In genomic region chr2:74685059-74685603, GRCm38 (mm10) we compare ENCODE assay signal across 22 mouse cellular contexts. TPM values are rescaled to one million over a fixed set of nuclear protein-coding genes. Genes with fewer than 3 reads are reported as not detected.
DNase-seq lines count a peak whose midpoint lies in the region; ATAC-seq and TF ChIP-seq lines count a peak whose summit lies in the region.
"Had no signal": no experiment of that assay in that cellular context is flagged by ENCODE, and none has a peak within 500 bp of the region (broad histone marks: within the 10 kb centered on the region; RNA-seq: fewer than 3 reads in every experiment).

No protein-coding gene starts in this region.

- peak overlapping the region; percentile 88 for H3K9ac ChIP-seq in kidney, embryonic 15.5 days
- peak overlapping the region; percentile 97 for H3K9ac ChIP-seq in limb, embryonic 11.5 days (ENCODE audit: low read length)
- H3K9ac ChIP-seq in limb, embryonic 14.5 days (ENCODE audit: low read depth, low read length, severe bottlenecking), result peak overlapping the region; percentile 99
- H3K9ac ChIP-seq in neural tube, embryonic 15.5 days (replicated peaks), result no peak overlapping the region
- H3K9ac ChIP-seq: forebrain, embryonic 13.5 days; liver, embryonic 13.5 days; lung, embryonic 14.5 days had no signal

- peak overlapping the region; percentile 68 for H3K4me2 ChIP-seq in kidney, embryonic 15.5 days
- H3K4me2 ChIP-seq in limb, embryonic 11.5 days (ENCODE audit: low read depth, severe bottlenecking), result peak overlapping the region; percentile 47
- H3K4me2 ChIP-seq in limb, embryonic 14.5 days (replicated peaks; ENCODE audit: low read depth, low read length, severe bottlenecking), result peak overlapping the region; percentile 96
- peak overlapping the region; percentile 53 for H3K4me2 ChIP-seq in neural tube, embryonic 15.5 days
- H3K4me2 ChIP-seq: forebrain, embryonic 13.5 days; liver, embryonic 13.5 days; lung, embryonic 14.5 days had no signal

- H3K27me3 ChIP-seq in kidney, embryonic 15.5 days, result peaks cover 45% of the 10 kb centered on the region
- H3K27me3 ChIP-seq in kidney, adult 2 months (replicated peaks; ENCODE audit: control insufficient read depth, insufficient read depth, low read length), result peaks cover 10% of the 10 kb centered on the region
- H3K27me3 ChIP-seq in limb, embryonic 11.5 days (ENCODE audit: control insufficient read depth, insufficient read depth, low read length), result peaks cover 22% of the 10 kb centered on the region
- H3K27me3 ChIP-seq in limb, embryonic 14.5 days (ENCODE audit: control insufficient read depth, insufficient read depth, low read length), result peaks cover 26% of the 10 kb centered on the region
- H3K27me3 ChIP-seq in neural tube, embryonic 15.5 days (replicated peaks), result peaks cover 58% of the 10 kb centered on the region

- DNase-seq in kidney, adult 2 months, result no peak
- peak; percentile 63 for DNase-seq in limb, embryonic 11.5 days (ENCODE audit: low spot score)
- DNase-seq in limb, embryonic 14.5 days (ENCODE audit: low spot score), result no peak
- no peak for DNase-seq in spleen, postnatal 36 days (ENCODE audit: low spot score in 2 of 2)
- no peak for DNase-seq in natural killer cell, adult 2 months (ENCODE audit: low spot score in 2 of 2)
- DNase-seq: adrenal gland, adult 2 months; cerebellum, adult 2 months; cerebellum, postnatal 36 days; gastrocnemius, postnatal 10 days; heart, adult 2 months; kidney, adult 9 months; liver, embryonic 13.5 days; lung, embryonic 14.5 days; lung, postnatal 36 days; right cerebral cortex, adult 18-20 months; thymus, adult 18-20 months had no signal

- ATAC-seq in kidney, embryonic 15.5 days (replicated peaks; ENCODE audit: low FRiP score), result no peak
- no peak for ATAC-seq in limb, embryonic 11.5 days (ENCODE audit: insufficient number of reproducible peaks, low FRiP score, low TSS enrichment, low read depth)
- no peak for ATAC-seq in limb, embryonic 14.5 days (ENCODE audit: low FRiP score, low read depth)
- ATAC-seq in neural tube, embryonic 15.5 days (ENCODE audit: low FRiP score), result no peak
- ATAC-seq: forebrain, embryonic 13.5 days had no signal

- peak overlapping the region; percentile 66 for H3K4me3 ChIP-seq in kidney, embryonic 15.5 days (replicated peaks)
- H3K4me3 ChIP-seq in kidney, adult 2 months (ENCODE audit: insufficient read depth, low read depth, low read length), result no peak overlapping the region
- H3K4me3 ChIP-seq in limb, embryonic 11.5 days (ENCODE audit: low read depth, low read length), result peak overlapping the region; percentile 77
- peak overlapping the region; percentile 74 for H3K4me3 ChIP-seq in limb, embryonic 14.5 days (replicated peaks; ENCODE audit: low read length)
- H3K4me3 ChIP-seq in neural tube, embryonic 15.5 days (replicated peaks), result peak overlapping the region; percentile 15
- H3K4me3 ChIP-seq: forebrain, embryonic 13.5 days; heart, adult 2 months; liver, embryonic 13.5 days had no signal

- TF ChIP-seq POLR2A in kidney, adult 2 months (IDR thresholded peaks at IDR 0.05; ENCODE audit: low read depth, low read length), result no peak
- TF ChIP-seq POLR2A in limb, embryonic 14.5 days (IDR thresholded peaks at IDR 0.05; ENCODE audit: borderline replicate concordance, extremely low read depth, insufficient read depth, insufficient read length), result no peak

- H3K9me3 ChIP-seq in kidney, embryonic 15.5 days (replicated peaks), result no peaks in the 10 kb centered on the region
- H3K9me3 ChIP-seq in limb, embryonic 11.5 days (ENCODE audit: control insufficient read depth, low read length), result no peaks in the 10 kb centered on the region
- no peaks in the 10 kb centered on the region for H3K9me3 ChIP-seq in limb, embryonic 14.5 days (ENCODE audit: control insufficient read depth, low read length)
- no peaks in the 10 kb centered on the region for H3K9me3 ChIP-seq in neural tube, embryonic 15.5 days (replicated peaks)
- H3K9me3 ChIP-seq: forebrain, embryonic 13.5 days; liver, embryonic 13.5 days had no signal

- no peak for TF ChIP-seq CTCF in kidney, adult 2 months (conservative IDR thresholded peaks at IDR 0.05; ENCODE audit: insufficient read depth, insufficient read length, low read depth, low read length)

- H3K4me1 ChIP-seq in kidney, embryonic 15.5 days, result peaks cover 32% of the 10 kb centered on the region
- H3K4me1 ChIP-seq in kidney, adult 2 months (ENCODE audit: control insufficient read depth, insufficient read depth, low read length), result no peaks in the 10 kb centered on the region
- H3K4me1 ChIP-seq in limb, embryonic 11.5 days (ENCODE audit: control insufficient read depth, insufficient read depth, low read length), result peaks cover 19% of the 10 kb centered on the region; the same call in 1 of the 2 replicates
- H3K4me1 ChIP-seq in limb, embryonic 14.5 days (ENCODE audit: control insufficient read depth, insufficient read depth, low read length), result 0 out of 2 replicates have a peak, but pooled peaks cover 3% of the 10 kb centered on the region
- peaks cover 14% of the 10 kb centered on the region for H3K4me1 ChIP-seq in neural tube, embryonic 15.5 days

- WGBS in kidney, embryonic 15.5 days, result 15% methylated on average over 4 of the region's 4 CpGs
- WGBS in kidney, adult 2 months, result 55% methylated on average over 4 of the region's 4 CpGs
- WGBS in limb, embryonic 11.5 days, result under 1% methylated on average over 4 of the region's 4 CpGs
- 15% methylated on average over 4 of the region's 4 CpGs for WGBS in limb, embryonic 14.5 days
- 11% methylated on average over 4 of the region's 4 CpGs for WGBS in neural tube, embryonic 15.5 days

- H3K36me3 ChIP-seq in kidney, embryonic 15.5 days, result no peaks in the 10 kb centered on the region
- no peaks in the 10 kb centered on the region for H3K36me3 ChIP-seq in kidney, adult 2 months (ENCODE audit: control insufficient read depth, insufficient read depth, low read length)
- no peaks in the 10 kb centered on the region for H3K36me3 ChIP-seq in limb, embryonic 11.5 days (ENCODE audit: control insufficient read depth, insufficient read depth, low read length)
- H3K36me3 ChIP-seq in limb, embryonic 14.5 days (ENCODE audit: control insufficient read depth, insufficient read depth, low read length), result peaks cover 23% of the 10 kb centered on the region
- no peaks in the 10 kb centered on the region for H3K36me3 ChIP-seq in neural tube, embryonic 15.5 days
- H3K36me3 ChIP-seq: liver, embryonic 13.5 days had no signal

- H3K27ac ChIP-seq in kidney, embryonic 15.5 days, result peak overlapping the region; percentile 96
- H3K27ac ChIP-seq in kidney, adult 2 months (ENCODE audit: insufficient read depth, low read depth, low read length), result no peak overlapping the region
- peak overlapping the region; percentile 95 for H3K27ac ChIP-seq in limb, embryonic 11.5 days (replicated peaks; ENCODE audit: low read depth, low read length)
- peak overlapping the region; percentile 97 for H3K27ac ChIP-seq in limb, embryonic 14.5 days (replicated peaks; ENCODE audit: low read depth, low read length)
- no peak overlapping the region for H3K27ac ChIP-seq in neural tube, embryonic 15.5 days (replicated peaks)
- H3K27ac ChIP-seq: forebrain, embryonic 13.5 days; heart, adult 2 months; liver, embryonic 13.5 days had no signal

RNA-seq across cellular contexts. Expression of gene Hoxd11, which starts 5.8 kb away (rescaled TPM):
- polyA plus RNA-seq in kidney, embryonic 15.5 days (2015; fragmentation: Nextera tagmentation; extraction: Ambion mirVana), result 25.1 and 26.3 TPM in 2 replicates
- polyA plus RNA-seq in kidney, adult 2 months (2012; rRNA removed), result 2.1 and 2.8 TPM in 2 replicates
- 59.6 and 64.4 TPM in 2 replicates for polyA plus RNA-seq in limb, embryonic 11.5 days (2014; fragmentation: Nextera tagmentation; extraction: Ambion mirVana)
- 40.0 and 60.8 TPM in 2 replicates for polyA plus RNA-seq in limb, embryonic 14.5 days (2012; rRNA removed)
- polyA plus RNA-seq in limb, embryonic 14.5 days (2014; fragmentation: Nextera tagmentation; extraction: Ambion mirVana), result 21.4 and 30.0 TPM in 2 replicates
- 4.1 and 9.2 TPM in 2 replicates for polyA plus RNA-seq in neural tube, embryonic 15.5 days (2015; fragmentation: Nextera tagmentation; extraction: Ambion mirVana)
- polyA plus RNA-seq: adrenal gland, adult 2 months; cerebellum, adult 2 months; forebrain, embryonic 13.5 days; heart, adult 2 months; heart, embryonic 16.5 days; hindbrain, embryonic 11.5 days; liver, embryonic 13.5 days; lung, embryonic 14.5 days; small intestine, adult 2 months had no signal

RNA-seq across cellular contexts. Expression of gene Hoxd10, which starts 6.6 kb away (rescaled TPM):
- polyA plus RNA-seq in kidney, embryonic 15.5 days (2015; fragmentation: Nextera tagmentation; extraction: Ambion mirVana), result 33.6 and 36.6 TPM in 2 replicates
- polyA plus RNA-seq in kidney, adult 2 months (2012; rRNA removed), result 7.6 and 7.9 TPM in 2 replicates
- polyA plus RNA-seq in limb, embryonic 11.5 days (2014; fragmentation: Nextera tagmentation; extraction: Ambion mirVana), result 52.0 and 55.0 TPM in 2 replicates
- polyA plus RNA-seq in limb, embryonic 14.5 days (2012; rRNA removed), result 37.9 and 39.4 TPM in 2 replicates
- polyA plus RNA-seq in limb, embryonic 14.5 days (2014; fragmentation: Nextera tagmentation; extraction: Ambion mirVana), result 18.3 and 26.1 TPM in 2 replicates
- 61.8 and 83.6 TPM in 2 replicates for polyA plus RNA-seq in neural tube, embryonic 15.5 days (2015; fragmentation: Nextera tagmentation; extraction: Ambion mirVana)
- polyA plus RNA-seq: adrenal gland, adult 2 months; cerebellum, adult 2 months; forebrain, embryonic 13.5 days; heart, adult 2 months; heart, embryonic 16.5 days; hindbrain, embryonic 11.5 days; liver, embryonic 13.5 days; lung, embryonic 14.5 days; small intestine, adult 2 months had no signal

RNA-seq across cellular contexts. Expression of gene Hoxd12, which starts 10.3 kb away (rescaled TPM):
- polyA plus RNA-seq in kidney, embryonic 15.5 days (2015; fragmentation: Nextera tagmentation; extraction: Ambion mirVana), result 5.4 and 6.4 TPM in 2 replicates
- polyA plus RNA-seq in kidney, adult 2 months (2012; rRNA removed), result not detected in 2 replicates
- 80.7 and 82.2 TPM in 2 replicates for polyA plus RNA-seq in limb, embryonic 11.5 days (2014; fragmentation: Nextera tagmentation; extraction: Ambion mirVana)
- 43.3 and 58.3 TPM in 2 replicates for polyA plus RNA-seq in limb, embryonic 14.5 days (2012; rRNA removed)
- 38.4 and 53.0 TPM in 2 replicates for polyA plus RNA-seq in limb, embryonic 14.5 days (2014; fragmentation: Nextera tagmentation; extraction: Ambion mirVana)
- 0.38 and 0.43 TPM in 2 replicates for polyA plus RNA-seq in neural tube, embryonic 15.5 days (2015; fragmentation: Nextera tagmentation; extraction: Ambion mirVana)
- polyA plus RNA-seq: adrenal gland, adult 2 months; cerebellum, adult 2 months; forebrain, embryonic 13.5 days; heart, adult 2 months; heart, embryonic 16.5 days; hindbrain, embryonic 11.5 days; liver, embryonic 13.5 days; lung, embryonic 14.5 days; small intestine, adult 2 months had no signal

RNA-seq across cellular contexts. Expression of gene Hoxd9, which starts 12.4 kb away (rescaled TPM):
- 38.1 and 40.7 TPM in 2 replicates for polyA plus RNA-seq in kidney, embryonic 15.5 days (2015; fragmentation: Nextera tagmentation; extraction: Ambion mirVana)
- polyA plus RNA-seq in kidney, adult 2 months (2012; rRNA removed), result 23.9 and 26.0 TPM in 2 replicates
- polyA plus RNA-seq in limb, embryonic 11.5 days (2014; fragmentation: Nextera tagmentation; extraction: Ambion mirVana), result 17.1 and 24.1 TPM in 2 replicates
- 19.6 and 25.7 TPM in 2 replicates for polyA plus RNA-seq in limb, embryonic 14.5 days (2012; rRNA removed)
- 7.6 and 8.7 TPM in 2 replicates for polyA plus RNA-seq in limb, embryonic 14.5 days (2014; fragmentation: Nextera tagmentation; extraction: Ambion mirVana)
- polyA plus RNA-seq in neural tube, embryonic 15.5 days (2015; fragmentation: Nextera tagmentation; extraction: Ambion mirVana), result 20.0 and 21.3 TPM in 2 replicates
- polyA plus RNA-seq: cerebellum, adult 2 months; forebrain, embryonic 13.5 days; liver, embryonic 13.5 days had no signal

RNA-seq across cellular contexts. Expression of gene Hoxd13, which starts 17.0 kb away (rescaled TPM):
- polyA plus RNA-seq in kidney, embryonic 15.5 days (2015; fragmentation: Nextera tagmentation; extraction: Ambion mirVana), result 0.23 and 0.95 TPM in 2 replicates
- polyA plus RNA-seq in kidney, adult 2 months (2012; rRNA removed), result not detected in 2 replicates
- 55.3 and 59.8 TPM in 2 replicates for polyA plus RNA-seq in limb, embryonic 11.5 days (2014; fragmentation: Nextera tagmentation; extraction: Ambion mirVana)
- 109 and 150 TPM in 2 replicates for polyA plus RNA-seq in limb, embryonic 14.5 days (2012; rRNA removed)
- 54.6 and 70.5 TPM in 2 replicates for polyA plus RNA-seq in limb, embryonic 14.5 days (2014; fragmentation: Nextera tagmentation; extraction: Ambion mirVana)
- 0.14 and 0.20 TPM in 2 replicates for polyA plus RNA-seq in neural tube, embryonic 15.5 days (2015; fragmentation: Nextera tagmentation; extraction: Ambion mirVana)
- polyA plus RNA-seq: adrenal gland, adult 2 months; forebrain, embryonic 13.5 days; heart, adult 2 months; heart, embryonic 16.5 days; hindbrain, embryonic 11.5 days; liver, embryonic 13.5 days; lung, embryonic 14.5 days; small intestine, adult 2 months had no signal

Comparison
In these comparisons a context has a peak if more than half of its experiments do, and no peak if none do; other contexts are left out.
1. H3K27ac ChIP-seq: peak in kidney, embryonic 15.5 days (single experiment), limb, embryonic 11.5 days (single experiment) and limb, embryonic 14.5 days (single experiment); none in kidney, adult 2 months (single experiment) and neural tube, embryonic 15.5 days (single experiment).
2. Peak in every context shown above with its lines, with median percentiles within 50 percentile points of each other: H3K4me2 ChIP-seq.